Mouse (Mus musculus) layer of hippocampus, adult 8-10 months (tissue): Measurements from ENCODE around the gene Plbd2. TPM values are rescaled to one million over a fixed set of nuclear protein-coding genes. Genes with fewer than 3 reads are reported as not detected.
A peak's percentile ranks its signal among the peaks of the same experiment; 100 is the strongest.

Experiments
- DNase-seq, 2 experiments: peaks; one replicate each; pipeline ENCODE4 v3.0.0; 2022; ENCODE audit warnings: low spot score in 2 of 2
- total RNA-seq, 4 experiments: library from RNA; stranded (reverse); gene quantifications; 2 replicates each; pipeline ENCODE4 v1.2.4; 2022

Plbd2 gene
- total RNA-seq, 4 experiments from 2014 or later = 57.9 to 76.5 (median 66.5) TPM

DNA sequence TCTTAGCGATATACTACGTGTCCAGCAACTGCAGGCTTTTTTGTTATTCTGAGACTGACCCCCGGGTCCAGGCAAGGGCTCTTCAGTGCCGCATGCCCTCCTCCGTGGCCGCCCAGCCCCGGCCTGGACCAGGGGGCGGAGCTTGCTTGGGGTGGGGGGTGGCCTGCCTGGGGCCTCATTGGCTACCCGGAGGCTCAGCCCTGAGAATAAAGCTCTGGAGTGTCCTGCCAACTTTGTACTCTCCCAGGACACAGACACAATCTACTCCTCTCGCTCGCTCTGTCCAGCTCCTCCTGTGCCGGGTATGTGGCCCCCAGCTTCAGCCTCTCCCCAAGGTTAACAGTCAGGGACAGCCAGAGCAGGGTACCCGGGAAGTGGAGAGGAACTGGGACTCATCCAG lies 27.1 kb downstream of the Plbd2 start, which contains the start of gene Sds:
Gene Sds, plus strand, starts transcription at position 231 of the 400 bp plus-strand sequence.
- DNase-seq = no peak

DNA sequence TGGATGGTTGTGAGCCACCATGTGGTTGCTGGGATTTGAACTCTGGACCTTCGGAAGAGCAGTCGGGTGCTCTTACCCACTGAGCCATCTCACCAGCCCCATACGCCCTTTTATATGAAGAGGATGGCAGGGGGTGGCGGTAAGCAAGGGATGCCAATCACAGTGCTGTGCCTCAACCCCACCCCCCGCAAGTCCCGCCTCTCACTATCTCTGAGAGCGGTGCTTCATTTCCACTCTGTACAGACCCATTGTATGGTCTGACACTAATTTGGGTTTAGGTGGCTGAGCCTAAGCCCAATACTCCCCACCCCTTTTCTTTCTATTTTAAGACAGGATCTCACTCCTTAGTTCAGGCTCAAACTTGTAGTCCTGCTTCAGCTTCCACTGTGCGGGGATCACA lies 27.6 kb downstream of the Plbd2 start:
- no peak for DNase-seq

DNA sequence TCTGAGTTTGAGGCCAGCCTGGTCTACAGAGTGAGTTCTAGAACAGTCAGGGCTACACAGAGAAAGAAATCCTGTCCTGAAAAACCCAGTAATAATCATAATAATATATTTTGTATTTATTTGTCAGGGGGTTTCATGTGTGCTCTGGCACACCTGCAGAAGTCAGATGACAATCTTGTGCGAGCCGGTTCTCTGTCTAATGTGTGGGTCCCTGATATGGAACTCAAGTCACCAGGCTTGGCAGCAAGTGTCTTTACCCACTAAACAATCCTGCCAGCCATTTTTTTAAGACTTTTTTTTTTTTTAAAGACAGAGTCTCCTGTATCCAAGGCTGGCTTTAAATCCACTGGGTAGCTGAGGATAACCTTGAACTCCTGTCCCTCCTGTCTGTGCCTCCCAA lies 30.1 kb downstream of the Plbd2 start:
- DNase-seq = no peak

DNA sequence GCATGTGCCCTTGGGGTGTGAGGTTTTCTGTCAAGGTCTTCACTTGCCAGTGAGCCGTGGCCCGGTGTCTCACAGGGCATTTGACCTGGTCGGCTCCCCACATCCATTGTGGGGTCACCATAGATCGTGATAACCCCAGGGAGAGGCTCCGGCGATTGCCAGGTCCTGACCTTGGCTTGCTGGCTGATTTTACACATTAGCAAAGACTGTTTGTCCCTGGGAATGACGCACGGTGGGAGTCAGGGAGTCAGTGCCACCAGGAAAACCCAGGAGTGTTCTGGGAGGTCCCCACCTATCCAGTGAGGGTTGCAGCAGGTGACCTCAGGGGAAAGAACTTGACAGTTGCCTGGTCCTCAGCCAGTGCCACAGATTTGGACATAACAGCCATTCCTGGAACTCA lies 30.7 kb downstream of the Plbd2 start, which contains the start of gene Sdsl:
Gene Sdsl, minus strand, starts transcription at position 41 of the 400 bp plus-strand sequence.
- DNase-seq = no peak

DNA sequence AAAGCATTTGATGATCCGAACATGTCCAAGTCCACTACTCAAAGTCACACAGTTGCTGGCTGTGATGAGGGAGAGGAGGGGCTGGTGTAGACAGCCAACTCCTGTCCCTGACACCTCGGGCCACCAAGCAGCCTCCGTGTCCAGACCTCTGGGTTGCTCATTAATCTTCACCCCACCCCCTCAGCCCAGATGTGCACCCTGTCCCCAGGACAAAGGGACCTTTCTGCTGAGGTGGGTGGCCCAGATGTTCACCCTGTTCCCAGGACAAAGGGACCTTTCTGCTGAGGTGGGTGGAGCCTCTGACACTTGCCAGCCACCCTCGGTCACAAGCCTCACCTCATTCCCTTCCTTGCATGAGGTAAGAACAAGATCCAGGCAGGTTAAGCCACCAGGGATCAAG lies 31.9 kb downstream of the Plbd2 start:
- no peak for DNase-seq

DNA sequence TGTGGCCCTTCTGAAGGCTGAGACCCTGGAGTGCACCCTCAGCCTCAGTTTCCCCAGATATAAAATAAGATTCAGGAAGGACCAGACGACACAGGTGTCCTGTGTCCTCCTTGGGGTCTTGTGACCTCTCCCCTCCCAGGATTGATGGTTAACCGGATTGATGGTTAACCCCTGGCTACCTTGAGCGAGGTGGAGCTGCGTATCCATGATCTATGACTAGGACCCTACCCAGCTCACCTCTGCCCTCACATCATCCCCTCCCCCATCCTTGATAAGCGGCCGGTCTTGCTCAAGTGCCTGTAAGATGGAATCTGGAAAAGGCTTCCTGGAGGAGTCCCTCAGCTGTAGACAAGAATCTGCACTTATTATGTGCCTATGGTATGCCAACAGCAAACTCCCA lies 34.6 kb downstream of the Plbd2 start:
- no peak for DNase-seq

DNA sequence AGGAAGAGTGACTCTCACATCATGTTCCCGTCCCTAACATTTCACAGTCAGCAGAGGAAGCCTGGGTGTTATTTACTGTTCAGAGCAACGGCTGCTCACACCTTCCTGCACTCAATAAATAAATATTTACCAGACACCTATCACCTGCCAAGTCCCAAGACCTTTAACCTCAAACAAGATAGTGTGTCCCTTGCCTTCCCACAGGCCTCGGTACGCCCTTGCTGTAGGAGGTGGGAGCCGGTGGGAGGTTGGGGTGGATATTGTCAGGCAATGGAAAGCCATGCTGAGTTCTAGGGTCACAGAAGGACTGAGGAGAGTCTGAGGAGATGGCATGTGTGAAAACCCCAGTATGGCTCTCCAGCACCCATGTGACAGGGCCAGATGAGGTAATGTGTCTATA lies 35.1 kb downstream of the Plbd2 start:
- no peak for DNase-seq

DNA sequence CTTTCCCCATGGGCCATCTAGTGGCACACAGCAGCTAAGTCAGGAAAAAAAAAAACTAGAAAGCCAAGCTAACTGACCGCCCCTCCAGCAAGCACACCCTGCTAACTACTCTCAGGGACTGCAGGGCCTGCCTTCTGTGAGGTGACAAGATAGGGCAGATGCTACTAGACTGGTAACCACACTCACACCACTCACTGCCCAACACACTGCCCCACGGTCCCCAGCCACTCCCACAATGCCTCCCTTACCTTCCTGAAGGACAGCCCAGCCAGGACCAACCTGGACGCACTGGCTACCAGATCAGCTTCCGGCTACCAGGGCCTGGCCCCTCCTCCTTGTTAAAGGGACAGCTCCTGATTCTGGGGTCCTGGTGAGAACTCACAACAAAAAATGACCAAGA lies 36.4 kb downstream of the Plbd2 start:
- no peak for DNase-seq

DNA sequence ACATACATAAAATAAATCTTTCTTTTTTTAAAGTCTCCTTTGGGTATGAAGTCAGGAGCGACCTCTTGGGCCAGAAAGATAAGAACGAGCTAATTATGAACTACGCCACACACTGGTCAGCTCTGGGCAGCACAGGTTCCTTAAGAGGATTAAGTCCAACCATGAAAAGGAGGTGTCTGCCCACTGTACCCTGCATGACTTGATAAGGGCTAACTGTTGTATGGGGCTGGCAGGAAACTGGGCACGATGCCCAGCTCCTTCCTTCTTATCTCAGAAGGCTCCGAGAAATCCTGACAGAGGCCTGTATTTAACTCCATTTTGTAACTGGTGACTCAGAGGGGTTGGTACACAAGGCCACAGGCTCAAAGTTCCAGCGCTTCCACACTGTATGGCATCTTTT lies 37.6 kb downstream of the Plbd2 start:
- no peak for DNase-seq

DNA sequence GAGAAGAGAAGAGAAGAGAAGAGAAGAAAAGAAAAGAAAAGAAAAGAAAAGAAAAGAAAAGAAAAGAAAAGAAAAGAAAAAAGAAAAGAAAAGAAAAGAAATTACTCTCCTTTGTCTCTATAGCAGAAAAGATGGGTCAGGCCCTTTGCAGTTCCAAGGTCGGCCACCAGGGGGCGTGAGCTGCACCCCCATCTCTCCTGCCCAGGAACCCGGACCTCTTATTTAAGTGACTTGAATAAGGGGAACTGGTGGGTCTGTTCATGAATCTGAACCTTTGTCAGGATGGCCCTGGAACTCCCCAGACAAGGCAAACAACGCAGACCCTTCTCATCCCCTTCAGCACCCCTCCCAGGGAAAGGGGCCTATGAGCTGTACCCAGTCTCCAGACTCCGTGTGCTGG lies 38.4 kb downstream of the Plbd2 start:
- DNase-seq = no peak

DNA sequence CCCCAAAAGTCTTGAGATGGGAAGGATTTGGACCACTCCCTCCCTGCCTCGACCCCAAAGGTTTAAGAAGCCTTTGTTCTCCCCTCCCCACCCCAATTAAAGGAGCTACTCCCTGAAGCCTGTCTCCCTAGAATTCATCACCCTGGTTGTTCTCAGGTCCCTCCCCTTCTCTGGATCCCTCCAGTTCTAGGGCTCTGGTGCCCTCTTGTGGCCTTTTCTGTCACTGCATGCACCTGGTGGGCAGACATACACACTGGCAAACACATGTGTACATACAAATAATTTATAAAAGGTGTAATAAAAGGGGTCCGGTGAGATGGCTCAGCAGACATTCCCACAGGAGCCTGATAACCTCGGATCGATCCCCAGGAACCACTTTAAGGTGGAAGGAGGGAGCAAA lies 39.1 kb downstream of the Plbd2 start:
- DNase-seq = no peak

DNA sequence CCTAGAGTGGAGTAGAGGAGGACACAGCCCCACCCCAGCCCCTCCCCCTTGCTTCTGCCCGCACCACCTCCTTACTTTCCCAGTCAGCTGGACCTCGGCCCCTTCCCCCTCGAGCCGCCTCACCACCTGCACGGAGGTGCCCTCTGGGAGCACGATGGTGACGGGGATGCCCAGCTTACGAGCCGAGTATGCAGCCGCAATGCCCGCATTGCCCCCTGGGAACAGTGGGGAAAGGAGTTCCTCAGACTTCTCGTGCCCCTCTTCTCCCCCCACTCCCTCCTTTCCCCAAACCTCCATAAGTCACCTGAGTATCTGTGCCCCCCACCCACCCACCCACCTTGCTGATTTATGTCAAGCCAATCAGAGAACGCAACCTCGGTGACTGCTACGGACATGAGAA lies 41.5 kb downstream of the Plbd2 start:
- DNase-seq = no peak

DNA sequence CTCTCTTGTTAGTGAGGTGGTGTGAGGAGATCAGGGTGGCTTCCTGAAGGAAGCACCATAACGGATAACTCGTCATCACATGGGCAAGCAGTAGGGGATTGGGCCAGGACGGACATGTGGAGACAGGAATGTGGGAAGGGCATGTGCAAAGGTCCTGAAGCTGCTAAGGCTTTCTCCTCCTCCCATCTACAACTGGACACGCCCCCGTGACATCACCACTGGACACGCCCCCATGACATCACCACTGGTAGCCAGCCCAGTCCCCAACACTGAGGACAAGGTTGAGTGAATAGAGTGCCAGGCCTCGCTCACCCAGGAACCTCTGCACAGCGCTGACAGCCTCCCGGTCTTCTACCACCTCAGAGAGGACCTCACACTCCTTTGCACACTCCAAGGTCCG lies 44.3 kb downstream of the Plbd2 start:
- DNase-seq = no peak

DNA sequence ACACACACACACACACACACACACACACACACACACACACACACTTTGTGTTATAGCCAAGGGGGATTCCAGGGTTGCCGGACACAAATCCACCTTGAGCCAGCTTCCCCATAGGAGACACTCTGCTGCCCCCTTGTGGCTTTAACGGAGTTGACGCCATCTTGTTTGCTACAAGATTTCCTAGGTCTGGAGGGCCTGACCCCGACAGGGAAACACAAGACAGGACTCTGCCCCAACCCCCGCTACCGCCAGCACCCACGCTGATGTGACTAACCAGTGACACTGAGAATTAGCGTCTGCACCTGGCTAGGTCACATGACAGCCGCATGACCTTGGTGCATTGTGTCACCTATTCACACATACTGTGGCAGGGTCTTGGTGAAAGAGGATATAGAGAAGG lies 45.8 kb downstream of the Plbd2 start:
- peak in 1 of 2 experiments; percentile 53 for DNase-seq

DNA sequence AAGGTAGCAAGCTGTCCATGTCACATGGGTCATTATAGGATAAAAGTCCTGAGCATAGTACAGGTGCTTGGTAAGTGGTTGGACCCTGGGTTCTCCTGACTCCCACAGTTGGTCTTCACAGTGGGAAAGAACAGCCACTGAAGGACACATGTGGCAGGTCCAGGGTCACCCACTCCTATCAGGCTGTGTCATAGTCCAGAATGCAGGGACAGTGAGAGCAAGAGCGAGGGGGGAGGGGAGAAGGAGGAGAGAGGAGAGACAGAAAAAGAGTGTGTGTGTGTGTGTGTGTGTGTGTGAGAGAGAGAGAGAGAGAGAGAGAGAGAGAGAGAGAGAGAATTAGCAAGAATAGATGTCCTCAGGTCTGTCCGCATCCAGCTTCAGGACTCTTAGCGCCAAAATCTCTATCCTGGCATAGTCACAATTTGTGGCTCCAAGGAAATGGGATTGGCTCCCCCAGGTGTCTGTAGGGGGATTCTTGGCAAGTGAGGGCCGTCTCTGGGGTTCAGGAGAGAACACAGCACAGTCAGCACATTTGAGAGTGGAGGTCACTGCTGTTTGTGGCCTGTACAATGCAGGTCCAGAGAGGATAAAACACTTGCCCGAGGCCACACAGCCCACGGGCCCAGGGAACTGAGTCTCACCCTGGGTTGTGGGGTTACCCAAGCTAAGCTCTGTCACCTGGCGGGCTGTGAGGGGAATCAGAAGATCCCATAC lies 46.4 kb downstream of the Plbd2 start:
- DNase-seq = no peak

DNA sequence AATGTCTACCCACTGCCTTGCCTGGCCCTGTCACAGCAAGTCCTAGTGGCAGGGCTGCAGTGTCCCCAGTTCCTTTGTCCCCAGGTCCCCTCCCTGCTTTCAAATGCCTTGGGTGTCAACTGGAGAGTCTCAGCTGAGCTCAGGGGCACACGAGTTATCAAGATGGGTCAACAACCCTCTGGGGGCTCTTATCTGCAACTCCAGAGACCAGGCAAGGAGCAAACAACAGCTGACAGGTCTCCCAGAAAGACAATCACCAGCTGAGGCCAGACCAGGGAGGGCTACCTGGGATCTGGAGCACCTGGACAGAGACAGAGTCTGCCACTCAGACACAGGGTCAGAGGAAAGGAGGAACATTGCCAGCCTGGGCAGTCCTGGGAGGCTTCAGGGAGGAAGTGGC lies 47.2 kb downstream of the Plbd2 start:
- DNase-seq = no peak

DNA sequence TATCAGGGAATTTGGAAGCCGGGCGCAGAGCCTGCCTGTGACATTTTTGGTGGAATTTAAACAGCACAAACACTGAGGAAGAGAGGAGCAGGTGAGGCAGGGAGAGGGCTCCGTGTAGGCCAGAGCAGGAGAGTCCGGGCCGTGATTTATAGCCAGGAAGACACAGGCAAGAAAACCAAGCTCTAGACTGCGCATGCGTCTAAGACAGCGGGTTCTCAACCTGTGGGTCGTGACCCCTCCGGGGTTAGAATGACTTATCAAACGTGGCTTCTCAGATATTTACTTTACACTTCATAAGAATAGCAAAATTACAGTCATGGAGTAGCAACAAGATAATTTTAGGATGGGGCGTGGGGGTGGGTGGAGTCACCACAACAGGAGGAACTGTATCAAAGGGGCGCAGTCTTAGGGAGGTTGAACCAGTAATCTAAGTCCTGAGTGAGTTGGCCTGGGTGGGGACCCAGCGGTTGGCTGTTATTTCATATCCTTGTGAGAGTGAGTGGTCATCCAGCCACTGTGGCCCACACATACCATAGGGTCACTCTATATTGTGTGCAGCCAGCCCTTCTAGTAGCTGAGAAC lies 48.6 kb downstream of the Plbd2 start:
- no peak for DNase-seq

DNA sequence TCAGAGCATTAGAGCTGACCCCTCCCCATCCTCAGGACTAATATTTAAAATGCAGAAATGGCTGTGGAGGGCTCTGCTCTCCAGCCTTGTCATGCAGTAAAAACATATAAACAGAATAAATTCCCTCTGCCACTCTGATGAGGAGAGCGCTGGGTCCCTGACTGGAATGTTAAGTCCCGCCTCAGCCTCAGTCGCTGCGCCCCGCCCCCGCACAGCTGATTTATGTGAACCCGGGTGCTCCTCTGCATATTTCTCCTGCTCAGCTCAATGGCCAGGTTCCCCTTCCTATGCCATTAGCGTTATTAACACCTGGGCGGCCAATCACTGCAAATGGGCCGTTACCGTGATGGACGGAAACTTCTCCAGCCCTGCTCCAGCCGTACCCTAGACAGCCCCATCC lies 56.1 kb downstream of the Plbd2 start:
- no peak for DNase-seq

DNA sequence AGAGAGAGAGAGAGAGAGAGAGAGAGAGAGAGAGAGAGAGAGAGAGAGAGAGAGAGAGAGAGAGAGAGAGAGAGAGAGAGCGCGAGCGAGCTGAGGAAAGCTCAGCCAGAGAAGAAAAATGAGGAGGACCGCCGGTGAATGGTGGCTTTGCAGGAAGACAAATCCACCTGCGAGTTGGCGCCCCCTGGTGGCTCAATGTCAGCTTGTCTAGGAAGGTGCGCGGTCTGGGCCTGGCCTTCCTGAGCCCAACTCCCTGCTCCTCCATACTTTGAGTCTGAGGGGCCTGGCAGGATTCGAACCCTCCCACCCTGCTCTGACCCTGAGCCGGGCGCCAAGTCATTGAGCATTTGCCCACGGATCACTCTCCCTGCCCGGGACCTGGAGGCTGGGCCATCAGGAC lies 62.7 kb downstream of the Plbd2 start:
- peak; percentile 61 to 84 for DNase-seq

DNA sequence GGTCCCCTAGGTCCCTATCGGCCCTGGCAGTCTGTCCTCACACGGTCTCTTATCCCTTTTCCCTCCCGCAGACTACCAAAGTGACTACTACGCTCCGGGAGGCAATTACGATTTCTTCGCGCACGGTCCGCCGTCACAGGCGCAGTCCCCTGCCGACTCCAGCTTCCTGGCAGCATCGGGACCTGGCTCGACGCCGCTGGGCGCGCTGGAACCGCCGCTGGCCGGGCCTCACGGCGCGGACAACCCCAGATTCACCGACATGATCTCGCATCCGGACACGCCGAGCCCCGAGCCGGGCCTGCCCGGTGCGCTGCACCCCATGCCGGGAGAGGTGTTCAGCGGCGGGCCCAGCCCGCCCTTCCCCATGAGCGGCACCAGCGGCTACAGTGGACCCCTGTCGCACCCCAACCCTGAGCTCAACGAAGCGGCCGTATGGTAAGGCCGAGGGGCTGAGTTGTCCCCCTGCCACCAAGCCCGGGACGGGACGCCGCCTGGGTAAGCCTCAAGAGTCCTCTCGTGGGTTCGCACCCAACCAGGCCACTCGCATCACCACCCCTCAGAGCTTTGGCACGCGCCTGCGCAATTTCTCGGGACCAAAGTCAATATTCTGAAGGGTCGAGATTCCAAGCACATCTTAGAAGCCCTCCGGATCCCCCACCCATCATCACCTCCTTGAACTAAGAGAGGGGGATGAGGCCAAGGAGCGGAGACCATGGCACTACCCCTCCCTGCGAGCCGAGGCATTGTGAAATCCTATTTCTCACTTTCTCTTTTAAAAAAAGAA lies 63.3 kb downstream of the Plbd2 start:
- DNase-seq = no peak

DNA sequence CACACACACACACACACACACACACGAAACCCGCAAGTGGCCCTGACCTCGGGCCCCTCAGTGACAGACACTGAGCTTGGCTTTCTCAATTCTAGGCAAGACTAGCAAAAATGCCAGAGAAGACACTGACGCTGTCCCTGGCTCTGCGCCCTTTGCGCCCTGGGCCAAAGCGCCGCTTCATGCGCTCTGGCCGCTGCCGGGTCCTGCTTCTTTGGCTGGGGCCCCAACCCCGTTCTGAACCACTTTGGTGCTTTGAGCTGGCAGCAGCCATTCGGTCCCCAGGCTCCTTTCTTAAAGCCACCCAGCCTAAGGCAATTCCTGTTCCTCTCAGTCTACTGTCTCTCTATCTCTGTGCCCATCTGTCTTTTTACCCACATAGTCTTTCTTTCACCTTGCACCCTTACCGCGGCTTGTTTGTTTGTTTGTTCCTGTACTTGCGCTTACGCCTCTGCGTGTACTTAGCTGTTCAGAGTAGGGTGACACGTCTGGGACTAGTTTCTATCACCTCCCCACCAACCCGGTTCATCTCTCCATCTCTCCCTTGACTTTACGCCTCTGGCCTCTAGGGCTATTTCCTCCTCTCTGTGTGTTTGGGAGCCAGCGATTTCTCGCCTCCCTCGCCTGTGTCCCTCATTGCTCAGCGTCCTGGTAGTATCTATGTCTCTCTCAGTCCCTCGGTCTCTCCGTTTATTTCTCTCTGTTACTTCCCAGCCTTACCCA lies 64.3 kb downstream of the Plbd2 start:
- DNase-seq = no peak

DNA sequence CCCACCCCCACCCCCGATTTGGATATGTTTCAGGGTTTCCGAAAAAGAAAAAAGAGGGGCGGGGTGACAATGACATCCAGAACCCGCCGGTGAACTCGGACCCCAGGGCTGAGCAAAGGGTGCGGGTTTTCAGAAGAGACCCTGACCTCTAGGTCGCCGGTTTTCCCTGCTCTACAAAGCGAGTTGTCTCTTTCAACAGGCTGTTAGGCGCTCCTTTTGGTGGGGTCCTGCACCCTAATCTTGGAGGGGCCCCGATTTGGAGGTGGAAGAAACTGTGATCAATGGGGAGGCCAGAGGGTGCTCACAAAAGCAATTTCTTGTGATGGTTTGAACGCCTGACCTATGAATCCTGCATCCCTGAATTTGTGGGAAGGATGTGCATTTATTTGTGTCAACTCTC lies 65.0 kb downstream of the Plbd2 start:
- DNase-seq = no peak
